Mouse (Mus musculus) kidney, adult 2 months (tissue): ENCODE measurements around the gene Fam163b. TPM values are rescaled to one million over a fixed set of nuclear protein-coding genes. Genes with fewer than 3 reads are reported as not detected.

Source experiments
- DNase-seq: peaks from one replicate; pipeline ENCODE4 v3.0.0; 2021
- H3K27ac ChIP-seq: fragments of 200-500 bp; 2 replicates; pipeline ENCODE4 v1.5.1; 2012; ENCODE audit warnings: low read depth, low read length, control low read depth, inconsistent platforms; ENCODE audit not compliant: insufficient read depth
- H3K27me3 ChIP-seq: fragments of 200-500 bp; replicated peaks from 2 replicates; pipeline ENCODE4 v1.6.1; 2012; ENCODE audit warnings: mild to moderate bottlenecking, moderate library complexity, low read length, inconsistent platforms; ENCODE audit not compliant: control insufficient read depth, insufficient read depth
- H3K36me3 ChIP-seq: fragments of 200-500 bp; 2 replicates; pipeline ENCODE4 v1.6.1; 2012; ENCODE audit warnings: mild to moderate bottlenecking, moderate library complexity, low read length, inconsistent platforms; ENCODE audit not compliant: control insufficient read depth, insufficient read depth
- H3K4me1 ChIP-seq: fragments of 200-500 bp; 2 replicates; pipeline ENCODE4 v1.6.1; 2011; ENCODE audit warnings: low read length; ENCODE audit not compliant: control insufficient read depth, insufficient read depth
- H3K4me3 ChIP-seq: fragments of 200-500 bp; 2 replicates; pipeline ENCODE4 v1.5.1; 2011; ENCODE audit warnings: mild to moderate bottlenecking, low read depth, low read length, control low read depth; ENCODE audit not compliant: insufficient read depth
- CTCF ChIP-seq: fragments of 200-500 bp; conservative IDR thresholded peaks from 2 replicates; pipeline ENCODE4 v1.5.1; 2011; ENCODE audit warnings: low read depth, mild to moderate bottlenecking, control low read depth, low read length, moderate library complexity, mixed read lengths; ENCODE audit not compliant: insufficient read depth, insufficient read length
- POLR2A ChIP-seq: fragments of 200-500 bp; IDR thresholded peaks from one replicate; pipeline ENCODE4 v1.6.1; 2011; ENCODE audit warnings: low read depth, low read length, control low read depth
- WGBS: fragments of 180-500 bp; shearing (Covaris S2); methylation state at CpG from one replicate; pipeline ENCODE4 v1.1.7; 2018; 5-methylcytosine and 5-hydroxymethylcytosine counted together
- polyA plus RNA-seq: library from polyadenylated mRNA; depleted of rRNA; stranded (reverse); fragments of >200 nt; gene quantifications from 2 replicates; pipeline ENCODE4 v1.2.3, GENCODE M21; 2012

The Fam163b gene
- polyA plus RNA-seq, 1 experiment, result 0.38 TPM

GRCm38 (mm10) chr2:27120241-27120641, 22.1 kb downstream of the Fam163b start:
- H3K4me1 ChIP-seq, result no peaks in the 10 kb centered on the region
- WGBS, result 68% methylated on average over 8 of the region's 8 CpGs
- no peak overlapping the region for H3K27ac ChIP-seq
- H3K4me3 ChIP-seq, result no peak overlapping the region
- no peak for DNase-seq
- TF ChIP-seq POLR2A, result no peak
- no peak for TF ChIP-seq CTCF
- no peaks in the 10 kb centered on the region for H3K27me3 ChIP-seq
- no peaks in the 10 kb centered on the region for H3K36me3 ChIP-seq

GRCm38 (mm10) chr2:27119766-27120165, 22.5 kb downstream of the Fam163b start:
- H3K4me1 ChIP-seq, result no peaks in the 10 kb centered on the region
- no peak for DNase-seq
- TF ChIP-seq CTCF, result no peak
- no peak for TF ChIP-seq POLR2A
- H3K27me3 ChIP-seq, result no peaks in the 10 kb centered on the region
- H3K27ac ChIP-seq, result no peak overlapping the region
- H3K4me3 ChIP-seq, result no peak overlapping the region
- WGBS, result 82% methylated on average over 2 of the region's 2 CpGs
- no peaks in the 10 kb centered on the region for H3K36me3 ChIP-seq

GRCm38 (mm10) chr2:27118452-27118851, 23.8 kb downstream of the Fam163b start:
- Histone ChIP-seq H3K27ac (no peak overlapping the region), H3K4me1 (no peaks in the 10 kb centered on the region), H3K27me3 (no peaks in the 10 kb centered on the region), H3K36me3 (no peaks in the 10 kb centered on the region), H3K4me3 (no peak overlapping the region)
- no peak for DNase-seq
- WGBS, result 58% methylated on average over 4 of the region's 4 CpGs
- TF ChIP-seq POLR2A, result no peak
- no peak for TF ChIP-seq CTCF

GRCm38 (mm10) chr2:27114169-27114568, 28.1 kb downstream of the Fam163b start:
- WGBS, result 87% methylated on average over 10 of the region's 10 CpGs
- Histone ChIP-seq H3K4me1 (no peaks in the 10 kb centered on the region), H3K4me3 (no peak overlapping the region), H3K36me3 (no peaks in the 10 kb centered on the region), H3K27ac (no peak overlapping the region), H3K27me3 (no peaks in the 10 kb centered on the region)
- no peak for DNase-seq
- no peak for TF ChIP-seq POLR2A
- no peak for TF ChIP-seq CTCF

DNA sequence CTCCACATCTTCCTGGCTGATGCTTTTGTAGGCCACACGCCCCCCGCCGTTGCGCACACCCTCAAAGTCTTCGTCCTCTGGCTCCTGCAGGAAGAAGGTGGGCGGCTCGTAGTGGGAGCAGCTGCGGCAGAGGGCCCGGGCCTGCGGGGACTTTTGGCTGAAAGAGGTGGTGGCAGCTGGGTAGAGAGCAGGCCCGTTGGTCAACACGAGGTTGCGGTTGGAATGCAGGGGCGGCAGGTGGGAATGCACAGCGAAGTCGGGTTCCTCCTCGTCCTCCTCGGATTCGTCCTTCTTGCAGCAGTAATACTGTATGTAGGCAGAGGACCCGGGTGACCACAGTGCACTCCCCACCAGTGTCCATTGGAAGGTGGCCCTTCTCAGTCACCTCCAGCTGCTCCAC, 29.7 kb downstream of the Fam163b start:
- Histone ChIP-seq H3K4me1 (no peaks in the 10 kb centered on the region), H3K4me3 (no peak overlapping the region), H3K27me3 (no peaks in the 10 kb centered on the region), H3K36me3 (no peaks in the 10 kb centered on the region), H3K27ac (no peak overlapping the region)
- no peak for DNase-seq
- 68% methylated on average over 20 of the region's 20 CpGs for WGBS
- TF ChIP-seq CTCF, result no peak
- TF ChIP-seq POLR2A, result no peak

DNA sequence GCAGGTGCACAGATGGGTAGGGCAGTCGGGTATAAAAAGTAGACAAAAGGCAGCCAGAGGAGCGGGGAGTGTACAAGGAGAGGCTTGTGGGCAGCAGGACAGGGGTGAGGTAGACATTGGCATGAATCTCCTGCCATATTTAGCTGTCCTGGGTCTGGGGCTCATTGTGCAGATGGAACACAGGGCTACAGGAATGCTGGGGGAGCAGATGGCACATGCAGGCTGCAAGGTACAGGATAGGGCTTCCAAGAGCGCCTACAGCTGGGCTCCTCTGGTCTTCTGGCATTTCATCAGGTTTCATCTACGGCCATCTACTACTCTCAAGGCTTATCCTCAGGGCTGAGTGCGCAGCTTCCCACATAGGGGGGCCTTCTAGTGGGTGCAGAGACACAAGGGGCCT, 33.2 kb downstream of the Fam163b start:
- no peaks in the 10 kb centered on the region for H3K27me3 ChIP-seq
- WGBS, result 91% methylated on average over 5 of the region's 5 CpGs
- H3K27ac ChIP-seq, result no peak overlapping the region
- no peaks in the 10 kb centered on the region for H3K36me3 ChIP-seq
- no peak overlapping the region for H3K4me3 ChIP-seq
- H3K4me1 ChIP-seq, result no peaks in the 10 kb centered on the region
- no peak for DNase-seq
- no peak for TF ChIP-seq CTCF
- no peak for TF ChIP-seq POLR2A

GRCm38 (mm10) chr2:27108144-27108543, 34.1 kb downstream of the Fam163b start:
- H3K27ac ChIP-seq, result no peak overlapping the region
- no peak overlapping the region for H3K4me3 ChIP-seq
- no peak for DNase-seq
- TF ChIP-seq POLR2A, result no peak
- no peak for TF ChIP-seq CTCF
- H3K4me1 ChIP-seq, result no peaks in the 10 kb centered on the region
- no peaks in the 10 kb centered on the region for H3K27me3 ChIP-seq
- 86% methylated on average over 2 of the region's 2 CpGs for WGBS
- no peaks in the 10 kb centered on the region for H3K36me3 ChIP-seq

DNA sequence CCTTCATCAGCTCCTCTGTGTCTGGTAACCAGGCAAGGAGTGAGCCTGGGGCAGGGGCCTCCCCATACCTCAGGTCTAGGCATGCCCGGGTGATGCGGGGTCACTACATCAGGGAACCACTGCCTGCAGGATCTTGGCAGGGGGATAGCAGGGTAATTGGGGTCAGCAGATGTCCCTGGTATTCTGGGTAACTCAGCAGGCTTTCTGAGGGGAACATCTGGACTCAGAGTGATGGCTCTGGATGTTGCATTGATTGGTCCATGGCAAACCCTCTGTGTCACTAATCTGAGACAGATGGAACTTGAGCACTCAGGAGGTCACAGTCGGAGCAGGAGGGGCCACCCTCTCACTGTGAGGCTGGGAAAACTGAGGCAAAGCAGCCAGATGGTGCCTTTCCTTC, 35.5 kb downstream of the Fam163b start:
- Histone ChIP-seq H3K27me3 (no peaks in the 10 kb centered on the region), H3K4me1 (no peaks in the 10 kb centered on the region), H3K36me3 (no peaks in the 10 kb centered on the region), H3K4me3 (no peak overlapping the region), H3K27ac (no peak overlapping the region)
- WGBS, result 70% methylated on average over 3 of the region's 3 CpGs
- DNase-seq, result no peak
- TF ChIP-seq POLR2A (no peak), CTCF (no peak)

- H3K27ac ChIP-seq, result no peak overlapping the region
- H3K27me3 ChIP-seq, result no peaks in the 10 kb centered on the region
- no peak overlapping the region for H3K4me3 ChIP-seq
- TF ChIP-seq POLR2A (no peak), CTCF (no peak)
- DNase-seq, result no peak
- no peaks in the 10 kb centered on the region for H3K4me1 ChIP-seq
- 76% methylated on average over 7 of the region's 7 CpGs for WGBS
- no peaks in the 10 kb centered on the region for H3K36me3 ChIP-seq
These were observed 38.7 kb downstream of the Fam163b start for GRCm38 (mm10) chr2:27103554-27103953.
